In genomic region chr4:4729427-4729826, GRCm38 (mm10) we compare ENCODE assay signal across 8 mouse cellular contexts.
DNase-seq lines count a peak whose midpoint lies in the region; ATAC-seq and TF ChIP-seq lines count a peak whose summit lies in the region.

No protein-coding gene starts in this region.

- no peak overlapping the region for H3K4me3 ChIP-seq in lung, postnatal 0 days (ENCODE audit: low read depth, low read length)
- H3K4me3 ChIP-seq in myocyte: no peak overlapping the region

- TF ChIP-seq CTCF in lung, postnatal 0 days (IDR thresholded peaks at IDR 0.05): peak; percentile 64
- TF ChIP-seq CTCF in brain, embryonic 14.5 days (IDR thresholded peaks at IDR 0.05; ENCODE audit: borderline replicate concordance, extremely low read depth, insufficient read depth, insufficient read length): peak; percentile 54; the same call in 1 of the 2 replicates

- WGBS in lung, postnatal 0 days: 54% methylated on average over 3 of the region's 3 CpGs

- H3K27me3 ChIP-seq in lung, postnatal 0 days (replicated peaks; ENCODE audit: insufficient read depth, low read length): no peaks in the 10 kb centered on the region
- H3K27me3 ChIP-seq in myocyte (ENCODE audit: control insufficient read depth, insufficient read depth, insufficient read length): no peaks in the 10 kb centered on the region

- no peak for DNase-seq in frontal cortex, postnatal 25 days (ENCODE audit: low spot score in 2 of 2)
- DNase-seq in lung, postnatal 0 days (ENCODE audit: low spot score): peak; percentile 31
- DNase-seq in lung, postnatal 4 days: no peak
- peak; percentile 35 for DNase-seq in brain, embryonic 14.5 days (ENCODE audit: low read depth)
- DNase-seq in ovary, adult 18-20 months (ENCODE audit: low spot score): no peak
- no peak for DNase-seq in gastrocnemius, postnatal 4 days (ENCODE audit: low spot score in 2 of 2)

- H3K9ac ChIP-seq in lung, postnatal 0 days (replicated peaks; ENCODE audit: low read depth): no peak overlapping the region

- H3K4me2 ChIP-seq in lung, postnatal 0 days (replicated peaks; ENCODE audit: low read depth, low read length): no peak overlapping the region
- H3K4me2 ChIP-seq in myocyte (ENCODE audit: low read depth): no peak overlapping the region

- no peak overlapping the region for H3K27ac ChIP-seq in lung, postnatal 0 days (ENCODE audit: low read length)

- no peaks in the 10 kb centered on the region for H3K4me1 ChIP-seq in lung, postnatal 0 days (ENCODE audit: insufficient read depth, low read depth, low read length)

- H3K9me3 ChIP-seq in lung, postnatal 0 days (ENCODE audit: low read length): no peaks in the 10 kb centered on the region

- TF ChIP-seq POLR2A in brain, embryonic 14.5 days (IDR thresholded peaks at IDR 0.05; ENCODE audit: borderline replicate concordance, extremely low read depth, insufficient read depth, insufficient read length, poor library complexity, severe bottlenecking): no peak
- no peak for TF ChIP-seq POLR2A in myocyte (IDR thresholded peaks at IDR 0.05; ENCODE audit: insufficient read length, low read depth)

- H3K36me3 ChIP-seq in lung, postnatal 0 days (ENCODE audit: insufficient read depth, low read length): no peaks in the 10 kb centered on the region
- no peaks in the 10 kb centered on the region for H3K36me3 ChIP-seq in myocyte (ENCODE audit: control insufficient read depth, insufficient read depth)

- no peak for TF ChIP-seq EP300 in lung, postnatal 0 days (IDR thresholded peaks at IDR 0.05)

- ATAC-seq in frontal cortex, adult (ENCODE audit: low TSS enrichment): peak; percentile 80
- no peak for ATAC-seq in lung, postnatal 0 days

- no peaks in the 10 kb centered on the region for H3K79me2 ChIP-seq in myocyte (ENCODE audit: control insufficient read depth, insufficient read depth)

- no peak overlapping the region for H3ac ChIP-seq in myocyte (ENCODE audit: control insufficient read depth, insufficient read length)

TF ChIP-seq in myocyte, 11 proteins besides CTCF, POLR2A, EP300 and RAD21:
- TF ChIP-seq USF1 (IDR thresholded peaks at IDR 0.05; ENCODE audit: low read depth) (peak; percentile 65), MYOG (IDR thresholded peaks at IDR 0.05; ENCODE audit: control insufficient read depth in 1 of 3, insufficient read depth in 1 of 3, insufficient read length in 2 of 3, low read depth in 2 of 3) (no peak)

Comparison
In these comparisons a context has a peak if more than half of its experiments do, and no peak if none do; other contexts are left out.
1. DNase-seq: peak in lung, postnatal 0 days (single experiment) and brain, embryonic 14.5 days (single experiment); none in frontal cortex, postnatal 25 days (0 of 2), lung, postnatal 4 days (0 of 2), ovary, adult 18-20 months (single experiment) and gastrocnemius, postnatal 4 days (0 of 2).